Mouse (Mus musculus): Measurements from ENCODE around the gene Actl6a.

The Actl6a gene

DNA sequence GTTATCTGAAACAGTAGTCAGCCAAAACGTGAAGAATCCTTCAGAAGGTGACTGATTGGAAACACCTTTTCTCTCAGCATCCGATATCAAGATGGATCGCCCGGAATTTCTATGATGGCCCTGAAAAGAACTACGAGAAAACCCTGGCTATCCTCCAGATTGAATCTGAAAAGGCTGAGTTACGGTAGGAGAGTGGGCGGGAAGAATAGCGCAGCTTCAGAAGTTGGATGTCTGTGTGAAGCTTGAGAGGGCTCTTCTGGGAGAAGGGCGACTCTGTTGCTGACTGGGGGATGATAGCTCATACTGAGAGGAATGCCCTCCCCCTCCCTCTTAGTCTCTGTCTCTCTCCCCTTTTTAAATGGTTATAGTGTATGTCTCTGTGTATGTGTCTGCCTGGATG lies 42.3 kb downstream of the Actl6a start:
- DNase-seq (ENCODE audit: low read depth, low spot score): peak; percentile 26

GRCm38 (mm10) chr3:32749820-32750579 lies 43.9 kb downstream of the Actl6a start:
- DNase-seq (ENCODE audit: low read depth, low spot score): no peak

DNA sequence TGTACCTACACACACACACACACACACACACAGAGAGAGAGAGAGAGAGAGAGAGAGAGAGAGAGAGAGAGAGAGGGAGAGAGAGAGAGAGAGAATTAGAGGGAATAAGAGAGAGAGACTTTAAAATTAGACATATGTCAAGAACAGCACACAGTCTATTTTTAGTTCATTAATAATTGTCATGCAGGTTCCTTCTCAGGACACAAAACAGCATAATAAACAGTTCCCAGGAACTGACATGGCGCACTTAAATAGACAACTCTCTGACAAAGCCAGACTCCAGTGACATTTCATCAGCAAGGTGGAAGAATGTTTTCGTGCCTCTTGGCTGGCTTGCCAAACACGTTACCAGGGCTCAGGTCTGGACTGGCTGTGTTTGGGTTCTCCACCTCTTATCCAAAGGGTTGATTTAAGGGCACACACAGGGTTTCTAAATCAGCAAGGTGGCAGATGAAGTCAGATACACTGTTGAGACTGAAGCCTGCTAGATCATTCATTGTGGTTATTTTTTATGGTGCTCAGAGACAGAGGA lies 48.4 kb downstream of the Actl6a start:
- DNase-seq (ENCODE audit: low read depth, low spot score): no peak

- DNase-seq (ENCODE audit: low read depth, low spot score): no peak
These were observed 53.1 kb downstream of the Actl6a start for GRCm38 (mm10) chr3:32759212-32759611.

DNA sequence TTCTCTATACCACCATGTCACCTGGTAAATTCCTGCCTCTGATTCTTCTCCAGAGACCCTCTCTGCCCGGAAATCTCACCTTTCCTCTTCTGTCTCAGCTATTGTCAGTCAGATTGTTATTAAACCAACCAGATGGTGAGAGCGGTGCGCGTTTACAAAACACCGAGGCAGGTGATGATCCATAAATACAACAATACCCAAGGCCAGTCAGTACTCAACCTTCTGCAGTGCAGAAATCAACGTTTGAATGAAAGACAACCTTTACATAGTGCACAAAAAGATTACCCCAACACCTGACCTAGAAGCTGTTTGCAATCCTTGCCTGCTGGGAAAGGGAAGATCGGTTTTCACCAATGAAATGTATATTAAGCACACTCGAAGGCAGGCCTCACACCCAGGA lies 56.9 kb downstream of the Actl6a start:
- DNase-seq (ENCODE audit: low read depth, low spot score): no peak

DNA sequence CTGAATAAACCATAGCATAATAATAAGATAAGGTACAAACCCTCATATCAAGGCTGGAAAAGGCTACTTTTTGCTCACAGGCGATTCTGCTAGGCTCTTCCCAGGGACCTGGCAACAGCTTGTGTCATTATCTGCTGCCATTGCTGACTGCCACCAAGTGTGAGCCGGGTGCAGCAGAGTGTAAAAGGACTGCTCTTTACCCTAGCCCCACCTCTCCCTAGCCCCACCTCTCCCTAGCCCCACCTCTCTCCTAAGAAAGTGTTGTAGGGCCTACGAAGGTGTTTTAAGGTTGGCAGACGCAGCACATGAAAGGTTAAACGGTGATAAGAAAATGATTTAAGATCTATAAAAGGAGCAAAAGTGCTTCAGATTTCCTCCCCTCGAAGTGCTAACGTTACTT lies 57.8 kb downstream of the Actl6a start:
- DNase-seq (ENCODE audit: low read depth, low spot score): no peak

DNA sequence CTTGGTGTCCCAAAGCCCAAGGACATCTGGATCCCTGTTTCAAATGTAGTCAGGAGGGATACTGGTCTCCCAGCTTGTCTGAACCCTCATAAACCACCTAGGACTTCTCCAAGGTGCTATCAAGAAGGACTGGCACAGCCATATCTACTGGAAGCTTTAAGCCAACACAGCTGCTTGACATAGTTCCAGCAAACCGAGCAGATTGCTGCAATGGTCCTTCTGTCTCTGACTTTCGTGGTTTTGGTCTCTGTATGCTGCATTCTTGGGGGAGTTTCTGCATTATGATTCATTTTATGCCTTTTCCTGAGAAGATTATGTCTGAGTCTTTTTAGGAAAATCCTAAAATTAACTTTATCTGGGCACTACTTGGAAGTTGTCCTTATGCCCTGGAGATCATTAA lies 64.7 kb downstream of the Actl6a start:
- DNase-seq (ENCODE audit: low read depth, low spot score): no peak
